Mouse (Mus musculus) liver, postnatal 0 days (tissue): Measurements from ENCODE around the gene Ldb3.

Source experiments
- CTCF ChIP-seq: sonication (generic); IDR thresholded peaks from 2 replicates; pipeline ENCODE4 v1.5.1; 2016; ENCODE audit warnings: antibody characterized with exemption, low read depth
- EP300 ChIP-seq: IDR thresholded peaks from 2 replicates; pipeline ENCODE4 v1.6.1; 2016; ENCODE audit warnings: antibody characterized with exemption, low read depth, mild to moderate bottlenecking

- TF ChIP-seq CTCF, result no peak
- TF ChIP-seq EP300, result no peak
These were observed 54.9 kb downstream of the Ldb3 start for GRCm38 (mm10) chr14:34533537-34533936.
